Mouse (Mus musculus) heart, postnatal 10 days (tissue): ENCODE results near the gene Atp11b. TPM values are rescaled to one million over a fixed set of nuclear protein-coding genes. Genes with fewer than 3 reads are reported as not detected.
A peak's percentile ranks its signal among the peaks of the same experiment; 100 is the strongest.

Source experiments
- DNase-seq, 2 experiments: peaks; one replicate each; pipeline ENCODE4 v3.0.0; 2021
- intact Hi-C: fragments of 180-260 bp; cut with DNase I; formaldehyde crosslinking; loops from one replicate; pipeline ENCODE4 v1.15.1; 2025
- total RNA-seq, 2 experiments: library from RNA; stranded (reverse); gene quantifications; 2 replicates each; pipeline ENCODE4 v1.2.3; 2021

Atp11b gene
- 10 to 100 TPM; 33.2 to 36.2 TPM for total RNA-seq

DNA sequence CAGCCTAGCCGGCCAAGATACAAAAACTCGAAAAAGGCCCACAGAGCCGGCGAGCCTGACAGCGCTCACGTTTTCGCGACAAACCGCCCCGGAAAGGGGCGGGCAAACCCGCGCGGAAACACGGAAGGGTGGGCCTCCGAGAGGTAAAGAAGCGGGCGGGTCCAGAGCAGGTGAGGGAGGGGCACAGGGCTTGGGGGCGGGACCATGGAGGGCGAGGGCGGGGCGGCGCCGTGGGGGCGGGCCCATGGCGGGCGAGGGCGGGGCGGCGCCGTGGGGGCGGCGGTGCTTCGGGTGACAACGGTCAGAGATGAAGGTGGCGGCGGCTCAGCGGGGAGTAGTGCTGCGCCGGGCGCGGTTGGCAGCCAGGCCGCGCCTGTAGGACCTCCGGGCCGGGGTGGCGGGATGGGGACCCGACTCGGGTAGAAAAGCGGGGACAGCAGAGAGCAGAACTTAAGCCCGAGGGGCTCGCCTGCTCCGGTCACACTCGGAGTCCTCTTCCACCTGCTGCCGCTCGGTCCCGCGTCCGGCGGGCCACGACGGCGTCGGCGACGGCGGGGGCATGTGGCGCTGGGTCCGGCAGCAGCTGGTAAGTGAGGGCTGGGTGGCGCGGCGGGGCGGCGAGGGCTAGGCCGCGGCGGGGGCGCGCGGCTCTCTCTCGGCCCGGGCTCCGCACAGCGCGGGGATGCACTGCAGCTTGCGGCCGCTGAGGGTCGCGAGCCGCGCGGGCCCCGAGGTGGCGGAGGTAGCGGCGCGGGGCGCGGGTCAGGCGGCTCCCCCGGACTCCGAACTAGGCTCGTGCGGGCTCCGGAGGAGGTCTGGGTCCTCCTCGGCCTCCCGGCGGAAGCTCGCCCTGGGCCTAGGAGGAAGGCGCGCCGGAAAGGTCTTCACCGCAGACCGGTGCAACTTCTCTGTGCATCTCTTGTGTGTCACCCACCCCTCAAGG lies at the start of gene Atp11b:
TSS of gene Atp11b (plus strand) at position 282 of the 943 bp plus-strand sequence.
- peak; percentile 81 to 85 for DNase-seq
- intact Hi-C loops, result loop anchor here (2.0 to 5.0 kb wide), 2 partner anchors 177 to 308 kb away; no protein-coding TSS in a partner anchor

DNA sequence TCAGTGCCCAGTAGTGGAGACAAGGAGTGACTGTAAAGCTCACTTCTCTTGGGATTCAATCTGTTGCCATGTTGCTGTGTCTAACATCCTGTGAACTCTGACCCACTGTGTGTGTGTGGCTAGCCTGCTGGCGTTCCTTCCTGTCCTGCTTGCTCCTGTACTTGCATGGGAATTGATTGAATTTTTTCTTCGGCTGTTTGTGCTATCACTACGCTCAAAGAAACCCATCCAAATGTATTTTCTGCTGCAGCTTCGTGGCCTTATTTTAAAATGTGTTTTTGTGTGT lies 49.6 kb upstream of the Atp11b start:
- DNase-seq, result no peak
- intact Hi-C loops, result no loop called here

DNA sequence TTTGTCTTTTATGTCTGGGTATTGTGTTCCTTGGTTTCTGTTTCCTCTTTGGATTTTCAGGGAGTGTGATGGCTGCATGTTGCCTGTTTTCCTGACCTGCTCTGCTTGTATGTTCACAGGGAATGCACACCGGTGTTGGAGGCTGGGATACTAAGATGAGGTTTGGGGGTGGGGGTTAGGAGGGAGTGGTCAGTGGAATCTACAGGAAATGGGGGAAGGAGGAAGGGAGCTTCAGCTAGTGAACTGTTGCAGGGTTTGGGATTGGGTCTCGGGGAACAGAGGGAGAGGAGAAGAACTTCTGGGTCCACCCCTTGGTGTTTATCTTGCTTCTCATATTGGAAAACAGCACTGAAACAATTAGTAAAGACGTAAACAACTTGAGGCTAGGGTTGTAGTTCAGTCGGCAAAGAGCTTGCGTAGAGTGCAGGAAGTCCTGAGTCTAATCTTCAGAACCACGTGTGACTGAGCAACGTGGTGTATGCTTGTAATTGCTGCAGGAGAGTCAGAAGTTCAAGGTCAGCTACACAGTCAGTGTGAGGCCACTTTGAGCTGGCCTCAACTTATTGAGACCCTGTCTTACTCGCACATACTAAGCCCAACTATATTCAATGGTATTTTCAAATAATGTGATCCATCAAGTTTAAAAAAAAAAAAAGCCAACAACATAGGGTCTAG lies 34.2 kb upstream of the Atp11b start:
- DNase-seq, result no peak
- intact Hi-C loops, result no loop called here

DNA sequence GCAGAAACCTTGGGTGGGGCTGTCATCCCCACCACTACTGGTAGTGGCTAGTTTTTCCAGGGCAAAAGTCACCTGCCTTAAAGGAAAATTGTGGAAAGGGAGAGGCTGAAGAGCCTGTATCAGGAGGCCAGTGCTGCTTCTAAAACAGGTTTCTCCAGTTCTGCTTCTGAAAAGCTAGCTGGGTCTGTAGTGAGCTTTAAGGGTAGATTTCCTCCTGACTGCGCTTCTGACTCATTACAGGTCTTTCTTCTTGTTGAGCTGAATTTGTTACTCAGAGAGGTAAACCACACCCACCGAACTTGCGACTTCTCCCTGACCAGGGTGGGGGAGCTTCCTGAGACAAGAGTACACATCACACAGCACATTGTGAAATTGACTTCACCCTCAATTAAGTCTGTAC lies 33.1 kb upstream of the Atp11b start:
- intact Hi-C loops, result no loop called here
- DNase-seq, result no peak

DNA sequence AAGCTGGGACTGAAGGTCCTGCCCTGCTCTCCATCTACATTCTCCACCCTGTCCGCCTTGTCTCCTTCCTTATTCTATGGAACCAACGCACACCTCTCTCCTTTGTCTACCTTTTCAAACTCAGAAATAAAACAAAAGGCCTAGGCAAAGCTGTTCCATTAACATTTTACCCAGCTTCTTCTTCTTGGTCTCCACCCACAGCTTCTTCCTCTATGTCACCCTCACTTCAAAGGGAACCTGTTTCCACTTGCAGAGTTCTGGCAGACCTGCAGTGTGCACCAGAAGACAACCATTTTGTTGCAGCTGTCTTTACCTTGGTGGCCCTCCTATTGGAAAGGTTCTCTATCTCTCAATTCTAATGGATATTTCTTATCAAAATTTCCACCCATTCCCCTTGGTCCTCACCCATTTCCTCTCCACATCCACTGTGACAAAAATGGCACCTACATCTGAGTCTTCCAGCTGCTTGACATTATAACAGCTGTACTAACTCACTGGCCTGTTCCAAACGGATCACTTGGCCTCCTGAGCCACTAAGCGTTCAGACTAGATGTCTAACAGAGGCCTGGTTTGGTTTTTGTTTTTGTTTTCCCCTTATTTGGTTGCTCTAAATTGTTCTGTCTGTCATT lies 32.0 kb upstream of the Atp11b start:
- intact Hi-C loops, result no loop called here
- no peak for DNase-seq

DNA sequence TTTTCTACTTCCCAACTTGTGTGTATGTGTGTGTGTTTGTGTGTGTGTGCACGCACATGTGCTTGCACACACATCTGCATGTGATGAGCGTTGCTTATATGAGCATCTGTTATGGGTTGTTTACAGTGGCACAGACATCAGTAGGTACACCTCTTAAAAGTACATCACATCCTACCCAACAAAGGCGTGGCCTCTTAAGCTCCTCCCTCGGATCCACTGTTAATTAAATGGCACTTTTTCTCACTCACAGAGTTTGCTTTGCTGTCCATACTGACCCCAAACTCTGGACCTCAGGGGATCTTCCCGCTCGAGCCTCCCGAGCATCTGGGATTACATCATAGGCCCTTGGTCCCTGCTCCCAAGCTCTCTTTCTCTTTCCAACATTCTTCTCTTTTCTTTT lies 31.1 kb upstream of the Atp11b start:
- intact Hi-C loops, result no loop called here
- DNase-seq, result no peak

DNA sequence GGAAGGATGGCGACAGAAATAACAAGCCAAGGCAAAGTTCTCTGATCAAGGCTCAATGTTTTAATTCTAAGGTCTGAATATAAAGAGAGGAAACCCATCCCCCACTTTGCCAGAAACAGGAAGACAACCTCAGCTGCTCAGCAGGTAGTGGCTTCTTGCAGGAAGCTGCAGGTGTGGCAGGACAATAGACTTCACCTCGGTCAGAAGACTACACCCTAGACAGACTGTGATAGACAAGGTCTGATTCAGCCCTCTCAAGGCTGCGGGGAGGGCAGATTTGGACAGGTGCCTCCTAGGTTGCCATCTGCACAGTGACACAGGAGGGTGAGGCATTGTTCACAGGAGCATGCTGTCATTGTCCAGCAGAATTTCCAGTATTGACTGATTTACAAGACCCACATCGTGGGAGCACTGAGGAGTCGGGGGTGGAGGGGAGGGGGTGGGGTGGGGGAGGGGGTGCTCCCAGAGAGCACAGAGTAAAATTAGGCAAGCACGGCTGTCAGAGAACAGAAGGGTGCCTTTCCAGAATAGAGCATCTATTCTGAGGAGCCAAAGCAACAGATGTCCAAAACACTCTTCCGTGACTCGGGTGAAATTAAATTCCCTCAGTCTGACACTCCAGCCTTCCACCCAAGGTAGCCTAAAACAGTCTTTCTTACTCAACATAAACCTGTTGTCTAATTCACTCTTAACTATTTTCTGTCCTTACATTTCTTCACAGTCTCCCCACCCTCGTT lies 30.2 kb upstream of the Atp11b start:
- intact Hi-C loops, result no loop called here

DNA sequence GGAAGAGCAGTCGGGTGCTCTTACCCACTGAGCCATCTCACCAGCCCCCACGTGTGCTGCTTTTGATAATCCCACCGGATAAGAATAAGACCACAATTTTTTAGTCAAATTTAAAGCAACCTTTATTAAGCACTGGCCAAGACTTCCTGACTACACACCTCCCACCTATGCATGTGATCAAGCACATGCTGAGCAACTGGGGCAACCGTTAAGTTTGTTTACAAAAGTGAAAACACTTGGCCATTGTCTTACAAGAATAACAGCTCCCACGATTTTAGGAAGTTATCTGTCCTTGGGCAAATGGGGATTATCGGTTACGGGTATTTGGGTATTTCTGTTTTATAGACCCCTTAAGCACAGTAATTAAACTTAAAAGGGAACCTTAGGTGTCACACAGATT lies 28.8 kb upstream of the Atp11b start:
- DNase-seq, result no peak
- intact Hi-C loops, result no loop called here

More for the DNA sequence above, 30.2 kb upstream of the Atp11b start:
- DNase-seq, result no peak

DNA sequence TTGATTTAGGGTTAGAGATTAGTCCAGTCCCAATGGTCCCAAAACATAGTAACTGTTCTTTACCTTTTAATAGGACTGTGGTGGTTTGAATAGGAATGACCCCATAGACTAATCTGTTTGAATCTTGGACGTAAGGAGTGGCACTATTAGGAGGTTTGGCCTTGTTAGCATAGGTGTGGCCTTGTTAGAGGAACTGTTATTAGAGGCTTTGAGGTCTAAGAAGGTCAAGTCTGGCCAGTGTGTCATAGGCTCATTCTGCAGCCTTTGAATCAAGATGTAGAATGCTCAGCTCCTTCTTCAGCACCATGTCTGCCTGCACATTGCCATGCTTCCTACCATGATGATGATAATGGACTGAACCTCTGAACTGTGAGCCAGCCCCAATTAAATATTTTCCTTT lies 27.0 kb upstream of the Atp11b start:
- intact Hi-C loops, result no loop called here

DNA sequence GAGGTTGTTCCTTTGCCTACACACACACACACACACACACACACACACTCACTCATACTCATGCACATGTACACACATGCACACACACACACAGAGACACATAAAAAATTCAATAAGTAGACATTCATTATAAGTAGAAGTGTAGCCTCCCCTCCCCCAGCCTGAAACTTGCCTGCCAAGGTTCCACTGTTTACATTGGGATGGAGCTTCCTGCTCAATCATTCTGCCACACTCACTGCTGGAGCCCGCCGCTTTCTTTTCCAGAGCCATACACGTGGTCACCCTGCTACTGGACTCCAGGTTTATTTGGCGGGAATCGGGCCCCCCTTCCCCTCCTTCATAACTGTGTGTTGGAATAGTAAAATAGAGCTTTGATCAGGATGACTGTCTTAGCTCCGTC lies 24.4 kb upstream of the Atp11b start:
- no peak for DNase-seq
- intact Hi-C loops, result no loop called here

More for the DNA sequence above, 27.0 kb upstream of the Atp11b start:
- no peak for DNase-seq

DNA sequence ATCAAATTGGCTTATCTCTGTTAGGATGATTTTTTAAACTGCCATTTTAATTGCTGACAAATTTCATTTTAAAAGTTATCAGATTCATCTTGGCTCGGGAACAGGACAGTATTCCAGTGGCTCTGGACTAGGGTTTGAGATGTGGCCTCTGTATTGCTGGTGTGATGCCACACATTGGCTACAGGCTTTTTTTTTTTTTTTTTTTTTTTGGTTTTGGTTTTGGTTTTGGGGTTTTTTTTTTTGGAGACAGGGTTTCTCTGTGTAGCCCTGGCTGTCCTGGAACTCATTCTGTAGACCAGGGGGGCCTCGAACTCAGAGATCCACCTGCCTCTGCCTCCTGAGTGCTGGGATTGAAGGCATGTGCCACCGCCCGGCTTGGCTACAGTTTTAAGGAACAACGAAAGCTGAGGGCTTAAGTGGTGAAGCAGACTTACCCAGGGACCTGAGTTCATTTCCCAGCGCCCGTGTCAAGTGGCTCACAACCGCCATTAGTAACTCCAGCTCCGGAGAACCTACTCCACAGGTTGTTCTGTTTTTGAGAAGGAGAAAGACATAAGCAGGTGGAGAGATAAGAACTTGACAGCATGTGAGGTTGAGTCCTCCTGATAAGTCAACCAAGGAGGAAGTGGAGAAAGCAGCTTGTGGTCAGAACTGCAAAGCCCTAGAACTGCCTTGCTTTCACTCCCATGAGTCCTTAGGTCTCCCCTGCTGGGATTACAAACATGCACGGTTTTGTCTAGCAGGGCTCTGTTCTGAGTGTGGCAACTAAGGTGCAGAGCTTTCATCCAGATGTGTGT lies 21.7 kb upstream of the Atp11b start:
- no peak for DNase-seq
- intact Hi-C loops, result no loop called here

DNA sequence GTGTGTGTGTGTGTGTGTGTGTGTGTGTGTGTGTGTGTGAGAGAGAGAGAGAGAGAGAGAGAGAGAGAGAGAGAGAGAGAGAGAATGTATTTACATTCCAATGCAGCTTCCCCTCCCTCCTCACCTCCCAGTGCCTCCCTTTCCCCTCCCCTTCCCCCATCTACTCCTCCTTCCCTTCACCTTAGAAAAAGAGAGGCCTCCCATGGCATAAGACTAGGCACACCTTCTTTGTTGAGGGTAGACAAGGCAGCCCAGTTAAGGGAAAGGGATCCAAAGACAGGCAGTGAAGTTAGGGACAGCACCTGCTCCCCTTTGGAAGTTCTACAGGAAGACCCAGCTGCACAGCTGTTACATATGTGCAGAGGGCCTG lies 21.1 kb upstream of the Atp11b start:
- no peak for DNase-seq
- intact Hi-C loops, result no loop called here

DNA sequence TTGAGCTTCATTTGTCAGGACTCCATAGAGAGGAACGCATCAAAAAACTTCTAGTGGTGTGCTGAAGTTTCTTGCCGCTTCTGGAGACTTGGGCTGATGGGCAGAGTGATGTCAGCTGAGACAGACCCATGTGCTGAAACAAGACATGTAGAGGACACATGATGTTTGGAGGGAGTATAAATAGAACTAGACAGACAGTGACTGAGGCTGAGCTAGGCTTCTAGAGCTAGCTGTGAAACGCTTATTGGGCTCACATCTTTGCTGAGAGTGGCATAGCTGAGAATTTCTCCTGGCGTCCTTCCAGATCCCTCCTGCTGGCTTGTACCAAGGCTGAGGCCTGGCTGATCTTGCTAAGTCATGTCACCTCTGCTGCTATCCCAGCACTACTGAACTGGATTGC lies 19.4 kb upstream of the Atp11b start:
- DNase-seq, result no peak
- intact Hi-C loops, result no loop called here

DNA sequence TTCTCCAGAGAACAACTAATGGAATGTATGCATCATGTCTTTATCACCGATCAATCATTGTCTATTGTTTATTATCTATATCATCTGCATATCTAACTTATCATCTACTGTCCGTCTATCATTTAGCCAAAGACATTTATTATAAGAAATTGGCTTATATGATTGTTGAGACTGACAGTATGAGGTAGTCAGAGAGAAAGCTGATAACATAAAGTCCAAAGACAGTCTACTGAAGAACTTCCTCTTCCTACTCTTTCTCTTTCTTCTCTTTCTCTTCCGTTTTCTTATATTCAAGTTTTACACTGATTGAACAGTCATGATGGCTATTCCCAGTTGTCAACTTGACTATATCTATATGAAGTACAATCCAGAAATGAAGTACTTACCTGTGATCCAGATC lies 15.8 kb upstream of the Atp11b start:
- intact Hi-C loops, result no loop called here
- DNase-seq, result no peak

DNA sequence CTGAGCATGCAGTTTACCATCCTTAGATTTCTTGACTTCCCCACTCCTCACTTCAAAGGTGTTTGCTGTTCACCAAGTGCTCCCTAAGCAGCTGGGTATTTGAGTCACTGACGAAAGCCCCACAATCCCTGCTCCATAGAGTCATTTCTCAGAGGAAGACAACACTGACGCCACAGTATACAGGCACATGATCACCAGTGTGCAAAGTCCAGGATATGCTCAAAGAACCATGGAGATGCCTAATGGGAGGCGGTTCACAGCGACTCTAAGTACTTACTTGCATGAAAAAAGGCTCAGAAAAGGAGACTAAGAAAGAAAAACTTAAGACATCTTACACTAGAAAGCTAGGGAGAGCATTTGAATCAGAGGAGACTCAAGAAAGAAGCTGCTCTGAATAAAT lies 8.9 kb upstream of the Atp11b start:
- DNase-seq, result no peak
- intact Hi-C loops, result no loop called here

DNA sequence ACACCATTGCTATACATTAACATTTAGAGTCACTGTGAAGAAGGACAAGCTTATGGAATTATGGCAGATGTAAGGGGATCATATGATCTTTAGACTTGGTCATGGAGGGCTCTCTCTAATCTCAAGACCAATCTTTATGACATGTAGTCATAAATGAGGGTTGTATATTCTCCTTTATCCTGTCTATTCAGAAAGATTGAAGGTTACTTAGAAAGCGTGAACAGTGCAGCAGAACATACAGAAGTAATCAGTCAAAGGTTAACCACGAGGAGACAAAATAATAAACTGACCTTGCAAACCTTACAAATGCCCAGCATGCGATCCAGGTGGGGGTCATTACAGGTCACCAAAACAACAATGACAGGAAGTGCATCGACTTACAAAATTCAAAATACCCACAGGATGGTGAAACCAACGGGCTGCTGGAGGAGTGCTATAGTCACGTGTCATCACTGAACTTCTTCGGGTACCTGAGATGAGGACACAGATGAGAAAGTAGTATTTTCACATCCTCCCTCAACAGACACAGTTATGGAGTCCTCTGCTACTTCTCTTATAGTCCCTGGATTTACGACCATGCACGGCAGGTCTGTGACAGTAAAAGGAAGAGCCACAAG lies 7.0 kb upstream of the Atp11b start:
- no peak for DNase-seq
- intact Hi-C loops, result no loop called here

DNA sequence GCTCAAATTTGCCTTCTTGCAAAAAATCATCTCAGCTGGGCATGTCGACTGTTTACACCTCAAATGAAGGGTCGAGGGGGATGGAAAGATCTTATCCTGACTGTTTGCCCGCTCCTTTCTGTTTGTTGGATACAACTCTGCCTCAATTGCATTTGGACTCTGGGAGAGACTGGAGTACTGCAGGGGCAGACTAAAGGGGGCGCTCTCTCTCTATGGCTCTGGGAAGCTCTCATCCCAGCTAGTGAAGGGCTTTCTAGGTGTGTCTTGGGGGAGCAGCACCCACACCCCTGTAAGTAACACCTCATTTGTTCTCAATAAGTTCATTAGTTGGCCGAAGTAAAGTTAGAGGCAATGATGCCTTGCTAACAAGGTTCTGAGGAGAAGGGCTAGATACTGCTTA lies 3.6 kb upstream of the Atp11b start:
- DNase-seq, result no peak
- intact Hi-C loops, result loop anchor here (5.0 kb wide), 1 partner anchor 312 kb away; no protein-coding TSS in a partner anchor

DNA sequence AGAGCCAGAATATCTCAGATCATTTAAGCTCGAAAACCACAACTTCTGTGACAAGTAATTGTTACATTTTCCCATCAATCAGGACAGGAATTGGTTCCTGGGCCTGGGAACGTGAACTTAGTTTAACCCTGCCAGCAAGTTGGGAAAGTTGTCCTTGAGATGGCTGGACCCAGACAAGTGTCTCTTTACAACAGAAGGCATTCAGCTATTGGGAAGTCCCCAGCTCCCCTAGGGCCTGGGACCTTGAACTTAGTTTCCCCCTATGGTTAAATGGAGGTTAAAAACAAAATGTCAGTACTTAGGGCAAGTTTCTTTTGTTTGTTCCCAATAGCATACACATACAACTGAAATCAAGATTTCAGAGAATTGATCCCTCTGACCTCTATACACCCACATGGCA lies 2.2 kb upstream of the Atp11b start:
- intact Hi-C loops, result loop anchor here (5.0 kb wide), 1 partner anchor 311 kb away; no protein-coding TSS in a partner anchor
- DNase-seq, result no peak

DNA sequence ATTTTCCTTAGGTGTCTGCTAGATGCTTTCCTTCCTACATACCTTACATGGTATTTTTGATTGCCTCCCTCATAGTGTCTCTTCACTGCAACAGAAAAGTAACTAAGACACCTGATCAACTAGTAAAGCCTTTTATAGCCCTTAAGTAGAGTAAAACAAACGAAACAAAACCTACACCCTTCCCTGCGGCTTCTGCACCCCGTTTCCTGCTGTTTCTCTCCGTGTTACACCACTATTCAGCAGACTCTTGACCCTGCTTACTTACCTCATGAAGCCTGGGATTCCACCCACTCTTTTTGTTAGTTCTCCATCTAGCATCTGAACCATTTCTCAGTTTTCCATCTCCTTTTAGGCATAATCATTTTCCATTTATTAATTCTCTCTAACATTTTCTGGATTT lies 8.8 kb downstream of the Atp11b start:
- DNase-seq, result no peak
- intact Hi-C loops, result no loop called here
